Mouse (Mus musculus): ENCODE measurements around the gene Jak2.
A peak's percentile ranks its signal among the peaks of the same experiment; 100 is the strongest.

Jak2 gene

DNA sequence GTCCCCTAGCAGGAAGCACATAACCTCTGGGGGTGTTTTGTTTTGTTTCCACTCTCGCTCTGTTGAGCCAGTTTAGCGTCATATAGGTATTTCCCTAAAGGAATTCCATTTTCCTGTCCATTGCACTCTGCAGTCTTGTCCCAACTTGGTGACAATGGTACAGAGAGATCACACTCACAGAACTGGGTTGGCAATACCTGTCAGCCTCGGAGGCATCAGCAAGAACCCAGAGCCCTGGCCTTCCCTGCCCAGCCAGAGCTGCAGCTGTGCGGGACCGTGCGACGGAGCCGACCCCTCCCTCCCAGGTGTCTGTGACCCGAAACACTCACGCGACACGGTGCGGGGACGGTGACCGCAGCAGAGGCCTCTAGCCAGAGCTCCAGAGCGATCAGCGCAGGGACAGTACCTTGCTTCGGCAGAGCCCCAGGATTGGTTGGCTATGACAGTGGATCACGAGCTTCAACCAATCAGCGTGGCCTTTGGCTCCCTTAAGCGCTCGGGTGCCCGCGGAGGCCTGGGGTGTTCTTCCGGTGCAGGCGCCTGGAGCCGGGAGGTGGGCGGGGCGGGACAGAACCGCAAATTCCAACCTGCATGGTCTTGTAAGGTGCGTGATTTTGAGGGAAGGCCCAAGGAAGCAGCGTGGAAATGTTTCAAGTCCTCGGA is 110.0 kb downstream of the Jak2 start:
- DNase-seq (ENCODE audit: extremely low spot score, low spot score): peak; percentile 79

DNA sequence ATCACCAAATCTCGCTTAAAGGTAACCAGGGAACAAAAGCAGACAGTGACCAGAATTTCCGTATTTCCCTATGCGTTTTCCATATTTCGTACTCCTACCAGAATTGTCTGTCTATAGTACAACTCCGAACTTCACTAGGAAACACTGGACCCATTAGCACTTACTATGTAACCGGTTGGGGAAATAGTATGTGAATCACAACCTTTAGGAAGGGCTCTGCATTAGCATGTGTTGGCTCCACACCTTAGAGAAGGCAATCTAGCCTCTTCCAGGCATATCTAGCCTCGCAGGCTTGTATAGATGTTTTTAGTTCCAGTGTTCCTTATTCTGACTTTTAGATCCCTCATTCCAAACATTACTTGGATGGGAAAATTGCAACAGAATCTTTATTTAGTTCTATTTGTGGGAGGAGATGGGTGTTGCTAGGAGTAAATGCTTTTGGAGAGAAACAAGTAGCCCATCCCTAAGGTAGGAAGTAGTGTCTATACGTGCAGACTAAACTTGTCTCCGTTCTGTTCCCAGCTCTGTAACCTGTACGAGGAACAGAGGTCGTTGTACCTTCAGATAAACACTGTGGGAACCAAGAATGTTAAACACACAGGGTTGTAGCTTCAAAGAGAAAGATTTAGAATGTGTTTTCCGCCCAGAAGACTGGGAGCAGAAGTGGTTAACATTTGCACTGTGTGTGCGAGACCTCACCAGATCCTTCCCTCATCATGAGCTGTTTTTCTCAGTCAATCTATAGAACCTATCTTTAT is 110.7 kb downstream of the Jak2 start:
- DNase-seq (ENCODE audit: extremely low spot score, low spot score): no peak
